Mouse (Mus musculus): ENCODE results near the gene Tet3. TPM values are rescaled to one million over a fixed set of nuclear protein-coding genes. Genes with fewer than 3 reads are reported as not detected.

Tet3 gene
- polyA plus RNA-seq, 1 experiment from 2014 or later = 45.1 TPM

GRCm38 (mm10) chr6:83416261-83417103 lies 42.4 kb downstream of the Tet3 start:
- H3K27me3 ChIP-seq (replicated peaks; ENCODE audit: low read depth, poor library complexity, severe bottlenecking) = no peaks in the 10 kb centered on the region
- H3K4me1 ChIP-seq = peaks cover 56% of the 10 kb centered on the region
- no peaks in the 10 kb centered on the region for H3K9me3 ChIP-seq
- 92% methylated on average over 3 of the region's 3 CpGs for WGBS
- H3K4me3 ChIP-seq = no peak overlapping the region
- peaks cover 54% of the 10 kb centered on the region for H3K36me3 ChIP-seq (replicated peaks)
- no peak for DNase-seq (ENCODE audit: low spot score)
- H3K27ac ChIP-seq (replicated peaks) = no peak overlapping the region

- no peak for DNase-seq (ENCODE audit: low spot score)
- WGBS = 92% methylated on average over 12 of the region's 12 CpGs
- Histone ChIP-seq H3K27ac (replicated peaks) (no peak overlapping the region), H3K4me3 (no peak overlapping the region), H3K36me3 (replicated peaks) (peaks cover 54% of the 10 kb centered on the region), H3K9me3 (no peaks in the 10 kb centered on the region), H3K27me3 (replicated peaks; ENCODE audit: low read depth, poor library complexity, severe bottlenecking) (no peaks in the 10 kb centered on the region), H3K4me1 (peaks cover 65% of the 10 kb centered on the region)
These were observed 43.4 kb downstream of the Tet3 start for GRCm38 (mm10) chr6:83415356-83415940.

DNA sequence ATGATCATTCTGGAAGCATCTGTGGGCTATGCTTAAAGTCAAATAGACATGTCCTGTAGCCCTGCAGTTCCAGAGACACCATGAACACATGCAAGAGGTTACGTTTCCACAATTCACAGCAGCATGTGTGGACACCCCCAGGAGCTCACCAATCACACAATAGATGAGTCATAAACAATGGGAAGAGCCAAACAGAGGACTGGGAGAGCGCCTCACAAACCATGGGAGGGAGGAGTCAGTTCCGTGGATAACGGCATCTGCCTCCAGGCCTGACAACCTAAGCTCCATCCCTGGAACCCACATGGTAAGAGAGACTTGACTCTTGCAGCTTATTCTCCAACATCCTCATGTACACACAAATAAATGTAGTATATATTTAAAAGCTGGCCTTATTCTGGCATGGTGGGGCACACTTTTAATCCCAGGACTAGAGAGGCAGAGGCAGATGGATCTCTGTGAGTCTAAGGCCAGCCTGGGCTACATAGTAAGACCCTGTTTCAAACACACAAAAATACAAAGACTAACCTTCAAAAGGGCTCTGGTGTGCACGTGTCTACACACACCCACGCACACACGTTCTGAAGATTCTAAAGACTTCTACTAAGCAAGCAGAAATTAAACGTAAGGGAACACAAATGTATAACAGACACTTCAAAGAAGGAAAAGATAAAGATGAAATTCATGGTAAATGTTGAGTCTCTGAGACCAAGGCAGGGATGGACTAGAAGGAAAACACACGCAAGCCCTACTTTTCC lies 44.1 kb downstream of the Tet3 start:
- no peak for DNase-seq (ENCODE audit: low spot score)
- 92% methylated on average over 9 of the region's 9 CpGs for WGBS
- H3K27me3 ChIP-seq (replicated peaks; ENCODE audit: low read depth, poor library complexity, severe bottlenecking) = no peaks in the 10 kb centered on the region
- H3K4me3 ChIP-seq = no peak overlapping the region
- H3K36me3 ChIP-seq (replicated peaks) = peaks cover 60% of the 10 kb centered on the region
- H3K4me1 ChIP-seq = peaks cover 71% of the 10 kb centered on the region
- H3K9me3 ChIP-seq = no peaks in the 10 kb centered on the region
- no peak overlapping the region for H3K27ac ChIP-seq (replicated peaks)

- WGBS = 74% methylated on average over 1 of the region's 1 CpGs
- H3K9me3 ChIP-seq = no peaks in the 10 kb centered on the region
- peaks cover 65% of the 10 kb centered on the region for H3K4me1 ChIP-seq
- no peak overlapping the region for H3K4me3 ChIP-seq
- DNase-seq (ENCODE audit: low spot score) = no peak
- H3K27me3 ChIP-seq (replicated peaks; ENCODE audit: low read depth, poor library complexity, severe bottlenecking) = no peaks in the 10 kb centered on the region
- H3K27ac ChIP-seq (replicated peaks) = no peak overlapping the region
- peaks cover 70% of the 10 kb centered on the region for H3K36me3 ChIP-seq (replicated peaks)
These were observed 45.2 kb downstream of the Tet3 start for GRCm38 (mm10) chr6:83413686-83414085.

GRCm38 (mm10) chr6:83412854-83413401 lies 46.0 kb downstream of the Tet3 start:
- Histone ChIP-seq H3K27me3 (replicated peaks; ENCODE audit: low read depth, poor library complexity, severe bottlenecking) (no peaks in the 10 kb centered on the region), H3K27ac (replicated peaks) (no peak overlapping the region), H3K36me3 (replicated peaks) (peaks cover 77% of the 10 kb centered on the region), H3K9me3 (no peaks in the 10 kb centered on the region), H3K4me3 (no peak overlapping the region), H3K4me1 (peaks cover 60% of the 10 kb centered on the region)
- no peak for DNase-seq (ENCODE audit: low spot score)
- WGBS = 62% methylated on average over 5 of the region's 5 CpGs

- H3K27ac ChIP-seq (replicated peaks) = no peak overlapping the region
- no peaks in the 10 kb centered on the region for H3K27me3 ChIP-seq (replicated peaks; ENCODE audit: low read depth, poor library complexity, severe bottlenecking)
- DNase-seq (ENCODE audit: low spot score) = no peak
- peaks cover 58% of the 10 kb centered on the region for H3K4me1 ChIP-seq
- H3K36me3 ChIP-seq (replicated peaks) = peaks cover 82% of the 10 kb centered on the region
- H3K4me3 ChIP-seq = no peak overlapping the region
- no peaks in the 10 kb centered on the region for H3K9me3 ChIP-seq
- 90% methylated on average over 10 of the region's 10 CpGs for WGBS
These were observed 46.5 kb downstream of the Tet3 start for GRCm38 (mm10) chr6:83412362-83412853.

DNA sequence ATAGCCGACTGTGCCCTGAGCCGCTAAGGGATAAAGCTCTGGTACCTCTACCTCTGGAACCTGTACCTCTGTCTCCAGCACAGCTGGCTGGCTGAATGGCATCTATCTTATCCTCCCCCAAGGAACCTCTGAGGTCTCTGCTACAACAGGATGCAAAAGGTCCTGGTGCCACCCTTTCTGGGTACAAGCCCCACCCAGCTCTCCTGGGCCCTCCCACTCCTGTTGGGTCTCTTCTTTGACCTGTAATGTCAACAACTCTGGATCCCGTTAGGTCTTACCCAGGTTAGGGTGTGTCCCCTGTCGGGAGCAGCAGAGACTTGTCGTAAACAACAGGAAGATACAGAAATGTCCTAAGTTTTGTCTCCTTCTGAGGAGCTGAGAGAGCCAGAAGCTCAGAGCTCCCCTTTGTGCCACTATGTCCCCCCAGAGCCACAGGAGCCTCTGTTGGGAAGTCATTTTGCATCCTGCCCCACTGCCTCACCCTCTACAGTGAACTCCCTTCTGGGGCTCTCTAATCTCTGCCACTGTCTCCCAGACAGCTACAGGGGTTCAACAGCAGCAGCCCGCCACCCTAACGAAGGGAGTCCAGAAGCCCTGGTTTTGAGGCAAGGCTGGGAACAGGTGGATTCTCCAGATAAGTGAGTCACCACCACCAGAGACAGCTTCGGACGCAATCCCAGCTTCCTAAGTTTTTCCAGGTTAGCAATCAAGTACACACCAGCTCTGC lies 47.1 kb downstream of the Tet3 start:
- Histone ChIP-seq H3K27me3 (replicated peaks; ENCODE audit: low read depth, poor library complexity, severe bottlenecking) (no peaks in the 10 kb centered on the region), H3K27ac (replicated peaks) (no peak overlapping the region), H3K4me1 (peaks cover 52% of the 10 kb centered on the region), H3K9me3 (no peaks in the 10 kb centered on the region), H3K4me3 (no peak overlapping the region), H3K36me3 (replicated peaks) (peaks cover 88% of the 10 kb centered on the region)
- no peak for DNase-seq (ENCODE audit: low spot score)
- WGBS = 85% methylated on average over 9 of the region's 9 CpGs

DNA sequence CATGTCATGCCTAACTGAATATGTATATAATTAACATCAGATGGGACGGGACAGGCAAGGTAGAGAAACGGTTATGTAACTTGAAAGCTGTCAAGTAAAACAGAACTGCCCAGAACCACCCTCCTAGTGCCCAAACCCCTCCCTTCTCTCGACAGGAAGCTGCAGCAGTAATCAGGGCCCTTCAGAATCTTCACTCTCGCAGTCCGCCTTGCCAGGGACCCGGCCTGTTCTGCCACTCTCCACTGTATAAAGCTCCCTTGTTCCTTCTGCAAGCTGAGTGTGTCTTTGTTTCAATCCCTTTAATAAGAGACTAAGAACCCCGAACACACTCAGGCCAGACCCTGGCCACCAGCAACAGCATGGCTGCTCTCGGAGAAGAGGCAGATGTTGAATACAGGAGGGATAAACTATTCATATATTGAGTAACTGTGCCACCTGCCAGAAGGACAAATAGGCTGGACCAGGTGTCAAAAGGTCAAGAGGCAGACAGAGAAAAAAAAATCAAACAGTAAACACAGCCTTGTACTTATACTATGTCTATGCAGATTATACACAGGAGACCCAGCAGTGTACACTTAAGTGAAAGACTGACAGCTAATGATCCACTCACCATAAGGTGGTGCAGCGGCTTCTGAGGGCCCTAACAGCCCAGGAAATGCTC lies 48.7 kb downstream of the Tet3 start:
- Histone ChIP-seq H3K27ac (replicated peaks) (no peak overlapping the region; the same call in 1 of the 2 replicates), H3K36me3 (replicated peaks) (peaks cover 96% of the 10 kb centered on the region)

DNA sequence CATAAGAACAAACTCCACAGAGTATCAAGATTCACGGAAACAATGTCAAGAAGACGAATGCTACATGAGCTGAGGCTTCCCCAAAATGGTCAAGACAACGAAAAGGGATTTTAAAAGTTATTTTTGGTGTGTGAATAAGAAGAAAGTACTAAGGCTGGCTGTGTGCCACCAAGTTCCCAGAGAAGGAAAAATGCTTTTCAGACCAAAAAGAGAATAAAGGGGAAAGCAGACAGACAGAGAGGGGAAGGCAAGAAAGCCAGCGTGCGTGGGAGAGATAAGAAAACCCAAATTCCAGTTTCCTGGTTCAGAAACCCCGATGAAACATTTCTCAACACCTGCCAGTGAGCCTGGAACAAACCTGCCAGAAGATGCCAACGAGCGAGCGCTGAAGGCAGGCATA lies 50.4 kb downstream of the Tet3 start:
- Histone ChIP-seq H3K9me3 (no peaks in the 10 kb centered on the region), H3K36me3 (replicated peaks) (peaks cover 96% of the 10 kb centered on the region), H3K4me3 (no peak overlapping the region), H3K4me1 (peaks cover 36% of the 10 kb centered on the region), H3K27ac (replicated peaks) (no peak overlapping the region), H3K27me3 (replicated peaks; ENCODE audit: low read depth, poor library complexity, severe bottlenecking) (no peaks in the 10 kb centered on the region)
- WGBS = 94% methylated on average over 9 of the region's 9 CpGs
- no peak for DNase-seq (ENCODE audit: low spot score)

More for the DNA sequence above, 48.7 kb downstream of the Tet3 start:
- Histone ChIP-seq H3K27me3 (replicated peaks; ENCODE audit: low read depth, poor library complexity, severe bottlenecking) (no peaks in the 10 kb centered on the region), H3K4me3 (no peak overlapping the region), H3K4me1 (peaks cover 44% of the 10 kb centered on the region), H3K9me3 (no peaks in the 10 kb centered on the region)
- DNase-seq (ENCODE audit: low spot score) = no peak
- WGBS = 56% methylated on average over 9 of the region's 9 CpGs

DNA sequence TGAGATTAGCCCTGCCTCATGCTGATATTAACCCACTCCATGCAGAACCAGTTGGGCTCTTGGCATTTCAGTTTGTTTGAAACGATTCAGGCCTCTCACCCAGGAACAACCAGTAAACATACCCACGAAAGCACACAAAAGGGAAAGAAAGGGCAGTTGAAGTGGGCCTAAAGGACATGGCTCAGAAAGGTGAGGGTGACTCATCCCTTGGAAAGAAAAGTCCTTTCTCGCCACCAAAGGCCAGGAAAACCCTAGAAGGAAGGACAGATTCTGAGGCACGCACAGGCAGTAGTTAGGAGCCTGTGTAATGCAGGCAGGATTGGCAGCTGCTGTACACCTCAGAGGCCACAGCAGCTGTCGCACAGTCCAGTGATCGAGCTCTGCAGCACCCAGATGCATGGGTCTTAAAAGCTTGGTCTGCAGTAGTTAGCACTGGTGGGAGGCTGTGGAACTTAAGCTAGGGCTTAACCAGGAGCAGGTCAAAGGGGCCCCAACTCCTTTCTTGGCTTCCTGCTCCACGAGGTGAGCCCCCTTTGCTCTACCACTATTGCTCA lies 53.3 kb downstream of the Tet3 start:
- Histone ChIP-seq H3K27me3 (replicated peaks; ENCODE audit: low read depth, poor library complexity, severe bottlenecking) (no peaks in the 10 kb centered on the region), H3K27ac (replicated peaks) (no peak overlapping the region), H3K4me3 (no peak overlapping the region), H3K4me1 (peaks cover 7% of the 10 kb centered on the region), H3K9me3 (no peaks in the 10 kb centered on the region), H3K36me3 (replicated peaks) (peaks cover 97% of the 10 kb centered on the region)
- no peak for DNase-seq (ENCODE audit: low spot score)
- 89% methylated on average over 7 of the region's 7 CpGs for WGBS

GRCm38 (mm10) chr6:83404571-83404970 lies 54.3 kb downstream of the Tet3 start:
- H3K4me1 ChIP-seq = no peaks in the 10 kb centered on the region
- H3K27ac ChIP-seq (replicated peaks) = no peak overlapping the region
- no peak overlapping the region for H3K4me3 ChIP-seq
- H3K9me3 ChIP-seq = no peaks in the 10 kb centered on the region
- DNase-seq (ENCODE audit: low spot score) = no peak
- WGBS = 94% methylated on average over 13 of the region's 13 CpGs
- peaks cover 97% of the 10 kb centered on the region for H3K36me3 ChIP-seq (replicated peaks)
- H3K27me3 ChIP-seq (replicated peaks; ENCODE audit: low read depth, poor library complexity, severe bottlenecking) = no peaks in the 10 kb centered on the region
